Mouse (Mus musculus) large intestine, adult 2 months (tissue): ENCODE data around the gene 2010109A12Rik. TPM values are rescaled to one million over a fixed set of nuclear protein-coding genes. Genes with fewer than 3 reads are reported as not detected.

Experiments used
- DNase-seq: peaks from one replicate; pipeline ENCODE4 v3.0.0-alpha.2; 2012; ENCODE audit warnings: low read depth, low spot score
- WGBS: fragments of 180-500 bp; shearing (Covaris S2); methylation state at CpG from one replicate; pipeline ENCODE4 v1.1.7; 2018; 5-methylcytosine and 5-hydroxymethylcytosine counted together
- polyA plus RNA-seq: library from polyadenylated mRNA; depleted of rRNA; stranded (reverse); fragments of >200 nt; gene quantifications from 2 replicates; pipeline ENCODE4 v1.2.3, GENCODE M21; 2012; rRNA removed

2010109A12Rik gene
- polyA plus RNA-seq: not detected in 2 replicates

- WGBS: 1% methylated on average over 79 of the region's 79 CpGs
- peak; percentile 74 for DNase-seq
Measured at GRCm38 (mm10) chr5:93206109-93207005, at the start of gene 2010109A12Rik, which contains the start of gene Ccni. Gene 2010109A12Rik (plus strand): TSS chr5:93206518. Gene Ccni (minus strand): TSS chr5:93206495.

- peak; percentile 32 for DNase-seq
- 81% methylated on average over 3 of the region's 3 CpGs for WGBS
Measured at GRCm38 (mm10) chr5:93163541-93163940, 42.8 kb upstream of the 2010109A12Rik start.

GRCm38 (mm10) chr5:93167919-93168516 is 38.3 kb upstream of the 2010109A12Rik start:
- 91% methylated on average over 11 of the region's 11 CpGs for WGBS
- no peak for DNase-seq

- DNase-seq: no peak
- 89% methylated on average over 6 of the region's 6 CpGs for WGBS
Measured at GRCm38 (mm10) chr5:93168654-93169053, 37.7 kb upstream of the 2010109A12Rik start.

GRCm38 (mm10) chr5:93171420-93171819 is 34.9 kb upstream of the 2010109A12Rik start:
- WGBS: 95% methylated on average over 15 of the region's 15 CpGs
- DNase-seq: no peak

- WGBS: 80% methylated on average over 6 of the region's 6 CpGs
- DNase-seq: no peak
Measured at GRCm38 (mm10) chr5:93172536-93172935, 33.8 kb upstream of the 2010109A12Rik start.

GRCm38 (mm10) chr5:93174675-93175074 is 31.6 kb upstream of the 2010109A12Rik start:
- DNase-seq: no peak
- WGBS: 78% methylated on average over 6 of the region's 6 CpGs

GRCm38 (mm10) chr5:93178616-93179015 is 27.7 kb upstream of the 2010109A12Rik start:
- DNase-seq: no peak
- 75% methylated on average over 6 of the region's 6 CpGs for WGBS

- DNase-seq: no peak
- WGBS: 34% methylated on average over 2 of the region's 2 CpGs
Measured at GRCm38 (mm10) chr5:93180252-93180651, 26.1 kb upstream of the 2010109A12Rik start.

GRCm38 (mm10) chr5:93183311-93183710 is 23.0 kb upstream of the 2010109A12Rik start:
- 84% methylated on average over 6 of the region's 6 CpGs for WGBS
- no peak for DNase-seq

- DNase-seq: no peak
- 78% methylated on average over 6 of the region's 6 CpGs for WGBS
Measured at GRCm38 (mm10) chr5:93184548-93184947, 21.8 kb upstream of the 2010109A12Rik start.

GRCm38 (mm10) chr5:93189607-93190006 is 16.7 kb upstream of the 2010109A12Rik start:
- no peak for DNase-seq

GRCm38 (mm10) chr5:93190428-93190827 is 15.9 kb upstream of the 2010109A12Rik start:
- no peak for DNase-seq
- WGBS: 93% methylated on average over 5 of the region's 5 CpGs

More at GRCm38 (mm10) chr5:93189607-93190006, 16.7 kb upstream of the 2010109A12Rik start:
- WGBS: 51% methylated on average over 3 of the region's 3 CpGs

- DNase-seq: no peak
- 69% methylated on average over 3 of the region's 3 CpGs for WGBS
Measured at GRCm38 (mm10) chr5:93198232-93198631, 8.1 kb upstream of the 2010109A12Rik start.

GRCm38 (mm10) chr5:93201181-93201580 is 5.1 kb upstream of the 2010109A12Rik start:
- DNase-seq: no peak
- WGBS: 83% methylated on average over 1 of the region's 1 CpGs

GRCm38 (mm10) chr5:93205371-93206108 is 778 bp upstream of the 2010109A12Rik start:
- DNase-seq: no peak
- under 1% methylated on average over 62 of the region's 63 CpGs for WGBS

GRCm38 (mm10) chr5:93207006-93207348 is 659 bp downstream of the 2010109A12Rik start:
- 2% methylated on average over 6 of the region's 6 CpGs for WGBS
- no peak for DNase-seq

GRCm38 (mm10) chr5:93207555-93207954 is 1.2 kb downstream of the 2010109A12Rik start:
- 84% methylated on average over 1 of the region's 1 CpGs for WGBS
- no peak for DNase-seq

- DNase-seq: no peak
- 84% methylated on average over 3 of the region's 3 CpGs for WGBS
Measured at GRCm38 (mm10) chr5:93218375-93218774, 12.1 kb downstream of the 2010109A12Rik start.

GRCm38 (mm10) chr5:93221661-93222060 is 15.3 kb downstream of the 2010109A12Rik start:
- 18% methylated on average over 3 of the region's 3 CpGs for WGBS
- no peak for DNase-seq
